Mouse (Mus musculus) lung, adult 2 months (tissue): ENCODE data around the gene Gm20388.
A peak's percentile ranks its signal among the peaks of the same experiment; 100 is the strongest.

ENCODE experiments used
- CTCF ChIP-seq: fragments of 200-500 bp; IDR thresholded peaks from 2 replicates; pipeline ENCODE4 v1.5.1; 2011; ENCODE audit warnings: mild to moderate bottlenecking, low read length, control low read depth; ENCODE audit not compliant: insufficient read depth
- POLR2A ChIP-seq: fragments of 200-500 bp; IDR thresholded peaks from 2 replicates; pipeline ENCODE4 v1.6.1; 2011; ENCODE audit warnings: low read depth, mild to moderate bottlenecking, control low read depth, low read length, borderline replicate concordance; ENCODE audit errors: extremely low read depth

- TF ChIP-seq CTCF (peak; percentile 31), POLR2A (no peak)
These were observed 474.1 kb downstream of the Gm20388 start for GRCm38 (mm10) chr8:120384745-120385144.
